Mouse (Mus musculus) myocyte (in vitro differentiated cells): ENCODE results near the gene Il22ra1. TPM values are rescaled to one million over a fixed set of nuclear protein-coding genes. Genes with fewer than 3 reads are reported as not detected.

Experiments
- H3K27me3 ChIP-seq: one replicate; pipeline ENCODE4 v1.6.1; 2011; ENCODE audit not compliant: control insufficient read depth, insufficient read depth, insufficient read length
- H3K36me3 ChIP-seq: one replicate; pipeline ENCODE4 v1.6.1; 2011; ENCODE audit not compliant: control insufficient read depth, insufficient read depth
- H3K4me2 ChIP-seq: one replicate; pipeline ENCODE4 v1.6.1; 2011; ENCODE audit warnings: low read depth, control low read depth
- H3K4me3 ChIP-seq: one replicate; pipeline ENCODE4 v1.5.1; 2011; ENCODE audit warnings: mild to moderate bottlenecking, control low read depth, moderate library complexity
- H3K79me2 ChIP-seq: one replicate; pipeline ENCODE4 v1.6.1; 2011; ENCODE audit not compliant: control insufficient read depth, insufficient read depth
- H3ac ChIP-seq: one replicate; pipeline ENCODE4 v1.6.1; 2011; ENCODE audit not compliant: control insufficient read depth, insufficient read length
- CEBPB ChIP-seq: IDR thresholded peaks from 2 replicates; pipeline ENCODE4 v1.6.1; 2011; ENCODE audit warnings: mild to moderate bottlenecking, moderate library complexity; ENCODE audit not compliant: poor library complexity, insufficient read depth, severe bottlenecking
- E2F4 ChIP-seq: IDR thresholded peaks from one replicate; pipeline ENCODE4 v1.6.1; 2011; ENCODE audit warnings: mild to moderate bottlenecking, control low read depth, moderate library complexity; ENCODE audit not compliant: insufficient read depth
- MAX ChIP-seq: IDR thresholded peaks from one replicate; pipeline ENCODE4 v1.6.1; 2011; ENCODE audit warnings: low read depth, mild to moderate bottlenecking, control low read depth
- MYOD1 ChIP-seq, 3 experiments: IDR thresholded peaks; one replicate each; pipeline ENCODE4 v1.6.1; 2011; ENCODE audit warnings: control low read depth in 2 of 3, low read depth in 2 of 3, mild to moderate bottlenecking in 2 of 3, moderate library complexity in 1 of 3; ENCODE audit not compliant: insufficient read length in 2 of 3, control insufficient read depth in 1 of 3
- MYOG ChIP-seq, 3 experiments: IDR thresholded peaks; one replicate each; pipeline ENCODE4 v1.6.1; 2011; ENCODE audit warnings: control low read depth in 2 of 3, low read depth in 2 of 3, mild to moderate bottlenecking in 2 of 3; ENCODE audit not compliant: insufficient read length in 2 of 3, control insufficient read depth in 1 of 3, insufficient read depth in 1 of 3
- POLR2A ChIP-seq: IDR thresholded peaks from one replicate; pipeline ENCODE4 v1.6.1; 2011; ENCODE audit warnings: low read depth, mild to moderate bottlenecking, control low read depth, moderate library complexity; ENCODE audit not compliant: insufficient read length
- POLR2AphosphoS2 ChIP-seq: IDR thresholded peaks from one replicate; pipeline ENCODE4 v1.6.1; 2011; ENCODE audit warnings: low read depth, control low read depth; ENCODE audit not compliant: insufficient read length
- REST ChIP-seq: IDR thresholded peaks from one replicate; pipeline ENCODE4 v1.6.1; 2011; ENCODE audit warnings: mild to moderate bottlenecking, control low read depth, moderate library complexity; ENCODE audit not compliant: insufficient read depth, insufficient read length
- SRF ChIP-seq: IDR thresholded peaks from one replicate; pipeline ENCODE4 v1.6.1; 2011; ENCODE audit warnings: low read depth; ENCODE audit not compliant: control insufficient read depth, insufficient read length
- TCF12 ChIP-seq: IDR thresholded peaks from one replicate; pipeline ENCODE4 v1.6.1; 2011; ENCODE audit warnings: mild to moderate bottlenecking, control low read depth; ENCODE audit not compliant: poor library complexity, insufficient read depth, severe bottlenecking
- TCF3 ChIP-seq: IDR thresholded peaks from one replicate; pipeline ENCODE4 v1.6.1; 2011; ENCODE audit warnings: low read depth, control low read depth; ENCODE audit not compliant: insufficient read length
- USF1 ChIP-seq: IDR thresholded peaks from one replicate; pipeline ENCODE4 v1.6.1; 2011; ENCODE audit warnings: low read depth, mild to moderate bottlenecking, control low read depth, moderate library complexity
- polyA plus RNA-seq: library from polyadenylated mRNA; unstranded; fragments of >200 nt; fragmentation: generic; extraction: Trizol; gene quantifications from one replicate; pipeline ENCODE4 v1.2.1, GENCODE M21; 2012; ENCODE audit warnings: missing spikeins

The Il22ra1 gene
- polyA plus RNA-seq, 1 experiment, result 0.04 TPM

DNA sequence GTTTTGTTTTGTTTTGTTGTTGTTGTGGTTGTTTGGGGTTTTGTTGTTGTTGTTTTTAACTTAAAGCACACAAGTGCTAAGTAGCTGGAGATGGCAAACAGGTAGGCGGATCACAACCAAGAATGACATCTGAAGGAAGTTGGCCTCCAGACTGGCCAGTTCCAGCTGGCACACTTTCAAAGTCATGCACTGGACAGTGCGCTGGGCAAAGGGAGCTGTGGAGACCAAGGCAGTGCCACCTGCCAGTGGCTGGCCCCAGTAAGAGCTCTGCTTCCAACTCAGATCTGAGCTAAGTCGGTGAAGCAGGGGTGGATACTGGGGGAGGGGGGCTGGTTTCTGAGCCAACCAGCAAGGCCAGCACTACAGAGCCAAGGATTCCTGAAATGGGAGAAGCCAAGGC, 39.0 kb downstream of the Il22ra1 start:
- H3K4me2 ChIP-seq, result peak overlapping the region; percentile 35
- no peak overlapping the region for H3ac ChIP-seq
- H3K79me2 ChIP-seq, result no peaks in the 10 kb centered on the region
- no peak overlapping the region for H3K4me3 ChIP-seq
- H3K27me3 ChIP-seq, result no peaks in the 10 kb centered on the region
- TF ChIP-seq MAX (no peak), SRF (no peak), USF1 (no peak), E2F4 (no peak), MYOG (IDR thresholded peaks at IDR 0.05; ENCODE audit: control insufficient read depth in 1 of 3, insufficient read depth in 1 of 3, insufficient read length in 2 of 3, low read depth in 2 of 3) (peak in 2 of 3 experiments; percentile 36 to 61), POLR2A (no peak), CEBPB (no peak), POLR2AphosphoS2 (peak; percentile 19), MYOD1 (IDR thresholded peaks at IDR 0.05; ENCODE audit: control insufficient read depth in 1 of 3, insufficient read length in 2 of 3, low read depth in 2 of 3) (peak; percentile 4 to 80 (median 40))
- no peaks in the 10 kb centered on the region for H3K36me3 ChIP-seq

DNA sequence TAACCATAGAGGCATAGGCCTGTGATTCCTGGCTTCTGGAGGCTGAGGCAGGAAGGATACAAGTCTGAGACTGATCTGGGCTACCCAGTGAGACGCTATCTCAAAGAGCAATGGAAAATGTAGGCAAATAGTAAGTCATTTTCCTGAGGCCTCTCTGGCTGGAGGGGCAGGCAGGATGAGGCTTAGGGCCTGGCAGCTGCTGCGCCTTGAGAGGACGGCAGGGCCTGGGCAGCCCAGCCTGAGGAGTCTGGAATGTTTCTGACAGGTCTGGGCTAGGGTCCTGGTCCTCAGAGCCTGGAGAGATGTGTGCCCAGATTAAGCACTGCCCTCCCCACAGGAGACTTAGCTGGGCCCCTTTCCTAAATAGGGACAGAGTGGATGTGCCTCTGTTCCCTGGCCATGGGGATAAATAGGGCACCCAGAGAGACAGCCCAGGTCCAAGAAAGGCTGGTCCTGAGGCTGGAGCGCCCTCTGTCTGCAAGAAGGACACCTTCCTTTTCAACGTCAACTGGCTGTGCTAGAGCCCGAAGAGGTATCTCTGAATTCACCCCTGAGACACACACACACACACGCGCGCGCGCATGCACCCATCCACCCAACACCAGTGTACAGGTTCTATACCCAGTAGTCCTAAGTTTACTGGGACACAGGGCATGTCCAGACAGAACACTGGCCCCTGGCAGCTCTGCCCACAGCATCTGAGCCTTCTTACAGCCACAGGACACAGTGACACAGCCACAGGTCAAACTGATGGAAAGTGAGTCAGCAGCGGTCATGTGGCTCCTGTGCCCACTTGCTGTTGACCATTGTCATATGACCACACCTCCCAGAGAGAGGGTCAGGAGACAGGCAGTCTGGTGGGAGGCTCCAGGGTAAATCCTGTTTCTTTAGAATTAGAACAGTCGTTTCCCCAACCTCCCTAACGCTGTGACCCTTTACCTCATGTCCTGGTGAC, 40.9 kb downstream of the Il22ra1 start:
- no peaks in the 10 kb centered on the region for H3K27me3 ChIP-seq
- TF ChIP-seq USF1 (peak; percentile 34), POLR2A (peak; percentile 27), MYOG (IDR thresholded peaks at IDR 0.05; ENCODE audit: control insufficient read depth in 1 of 3, insufficient read depth in 1 of 3, insufficient read length in 2 of 3, low read depth in 2 of 3) (peak in 2 of 3 experiments; percentile 7 to 55), E2F4 (no peak), SRF (no peak), POLR2AphosphoS2 (peak; percentile 77), MYOD1 (IDR thresholded peaks at IDR 0.05; ENCODE audit: control insufficient read depth in 1 of 3, insufficient read length in 2 of 3, low read depth in 2 of 3) (peak in 2 of 3 experiments; percentile 23 to 50)
- no peak overlapping the region for H3K4me2 ChIP-seq
- H3K4me3 ChIP-seq, result no peak overlapping the region
- H3ac ChIP-seq, result no peak overlapping the region
- no peaks in the 10 kb centered on the region for H3K79me2 ChIP-seq
- no peaks in the 10 kb centered on the region for H3K36me3 ChIP-seq

DNA sequence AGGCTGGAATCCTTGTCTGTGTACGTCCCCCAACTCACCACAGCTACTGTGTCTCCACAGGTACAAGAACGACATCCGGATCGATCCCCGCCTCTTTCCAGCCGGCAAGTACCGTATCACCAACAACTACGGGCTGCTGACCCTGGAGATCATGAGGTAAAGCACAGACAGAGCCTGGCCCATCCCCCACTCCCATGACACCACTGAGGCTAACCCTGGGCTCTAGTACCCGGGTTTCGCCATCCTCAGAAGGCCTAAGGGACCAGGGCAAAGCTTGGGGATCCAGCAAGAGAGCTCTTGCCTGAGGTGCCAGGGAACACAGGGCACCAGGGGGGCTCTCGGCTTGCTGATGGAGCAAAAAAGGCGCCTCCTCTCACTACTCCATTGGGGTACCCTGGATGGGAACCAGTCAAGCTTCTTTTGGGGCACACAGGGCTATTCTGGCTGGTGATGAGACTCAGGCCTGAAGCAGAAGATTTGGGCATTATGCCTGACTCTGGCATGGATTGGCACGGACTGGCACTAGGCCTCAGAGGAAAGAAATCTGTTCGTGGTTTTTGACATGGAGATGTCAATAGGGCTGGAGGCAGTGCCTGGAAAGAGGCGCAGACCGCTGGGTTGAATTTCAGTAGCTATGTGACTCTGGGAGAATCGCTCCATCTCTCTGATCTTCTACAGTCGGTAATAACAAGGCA, 42.8 kb downstream of the Il22ra1 start:
- no peaks in the 10 kb centered on the region for H3K36me3 ChIP-seq
- H3K4me3 ChIP-seq, result no peak overlapping the region
- no peaks in the 10 kb centered on the region for H3K27me3 ChIP-seq
- no peaks in the 10 kb centered on the region for H3K79me2 ChIP-seq
- TF ChIP-seq MYOG (IDR thresholded peaks at IDR 0.05; ENCODE audit: control insufficient read depth in 1 of 3, insufficient read depth in 1 of 3, insufficient read length in 2 of 3, low read depth in 2 of 3) (no peak), POLR2AphosphoS2 (peak; percentile 58)
- no peak overlapping the region for H3K4me2 ChIP-seq
- H3ac ChIP-seq, result no peak overlapping the region

DNA sequence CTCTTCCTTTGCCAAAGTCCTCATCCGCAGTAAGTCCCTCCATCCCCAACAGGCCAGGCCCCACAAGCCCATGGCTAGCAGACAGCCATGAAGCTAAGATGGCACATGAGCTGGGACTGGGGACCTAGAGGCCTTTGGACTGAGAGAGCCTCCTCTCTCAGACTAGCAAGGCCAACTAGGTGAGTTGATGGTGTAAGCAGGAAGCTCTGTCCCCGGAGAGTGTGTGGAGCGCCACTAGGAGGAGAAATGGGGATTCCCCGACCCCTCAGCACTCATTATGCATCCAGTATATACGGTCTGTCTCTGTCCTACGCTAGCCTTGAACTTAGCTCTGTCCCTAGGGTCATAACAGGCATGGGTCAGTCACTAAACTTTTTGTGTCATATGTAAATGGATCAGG, 43.6 kb downstream of the Il22ra1 start:
- Histone ChIP-seq H3ac (no peak overlapping the region), H3K79me2 (no peaks in the 10 kb centered on the region), H3K27me3 (no peaks in the 10 kb centered on the region), H3K36me3 (no peaks in the 10 kb centered on the region), H3K4me2 (no peak overlapping the region), H3K4me3 (no peak overlapping the region)
- TF ChIP-seq MYOD1 (IDR thresholded peaks at IDR 0.05; ENCODE audit: control insufficient read depth in 1 of 3, insufficient read length in 2 of 3, low read depth in 2 of 3), result no peak
- TF ChIP-seq MYOG (IDR thresholded peaks at IDR 0.05; ENCODE audit: control insufficient read depth in 1 of 3, insufficient read depth in 1 of 3, insufficient read length in 2 of 3, low read depth in 2 of 3), result no peak
- TF ChIP-seq REST, result no peak
- TF ChIP-seq POLR2A, result no peak
- TF ChIP-seq E2F4, result no peak
- TF ChIP-seq CEBPB, result no peak

DNA sequence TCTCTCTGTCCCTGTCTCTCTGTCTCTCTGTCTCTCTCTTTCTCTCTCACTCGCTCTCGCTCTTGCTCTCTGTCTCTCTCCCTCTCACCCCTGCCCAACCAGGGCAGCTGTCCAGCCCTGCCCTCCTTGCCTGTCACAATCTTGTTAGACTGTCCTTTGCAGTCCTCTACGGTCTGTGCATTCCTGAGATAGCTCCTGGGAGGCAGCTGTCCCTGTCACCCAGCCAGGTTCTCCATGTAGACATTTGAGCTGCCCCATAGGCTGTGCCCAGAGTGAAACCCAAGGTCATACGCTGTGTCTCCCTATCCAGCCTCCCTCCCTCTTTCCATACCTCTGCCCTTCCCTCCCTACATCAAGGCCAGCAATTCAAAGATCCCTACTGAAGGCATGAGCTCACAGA, 44.7 kb downstream of the Il22ra1 start:
- peak overlapping the region; percentile 45 for H3K4me2 ChIP-seq
- TF ChIP-seq MYOD1 (IDR thresholded peaks at IDR 0.05; ENCODE audit: control insufficient read depth in 1 of 3, insufficient read length in 2 of 3, low read depth in 2 of 3), result peak; percentile 68 to 97 (median 93)
- peak; percentile 51 for TF ChIP-seq TCF3
- TF ChIP-seq POLR2AphosphoS2, result no peak
- no peak for TF ChIP-seq MAX
- TF ChIP-seq REST, result no peak
- TF ChIP-seq CEBPB, result no peak
- no peak for TF ChIP-seq E2F4
- TF ChIP-seq MYOG (IDR thresholded peaks at IDR 0.05; ENCODE audit: control insufficient read depth in 1 of 3, insufficient read depth in 1 of 3, insufficient read length in 2 of 3, low read depth in 2 of 3), result peak; percentile 89 to 98 (median 91)
- TF ChIP-seq USF1, result no peak
- TF ChIP-seq TCF12, result peak; percentile 81
- no peak for TF ChIP-seq SRF
- TF ChIP-seq POLR2A, result no peak
- no peak overlapping the region for H3ac ChIP-seq
- no peaks in the 10 kb centered on the region for H3K27me3 ChIP-seq
- H3K36me3 ChIP-seq, result peaks cover 9% of the 10 kb centered on the region
- no peaks in the 10 kb centered on the region for H3K79me2 ChIP-seq
- no peak overlapping the region for H3K4me3 ChIP-seq
